Mouse (Mus musculus): ENCODE measurements around the gene Cacna1e.

The Cacna1e gene

DNA sequence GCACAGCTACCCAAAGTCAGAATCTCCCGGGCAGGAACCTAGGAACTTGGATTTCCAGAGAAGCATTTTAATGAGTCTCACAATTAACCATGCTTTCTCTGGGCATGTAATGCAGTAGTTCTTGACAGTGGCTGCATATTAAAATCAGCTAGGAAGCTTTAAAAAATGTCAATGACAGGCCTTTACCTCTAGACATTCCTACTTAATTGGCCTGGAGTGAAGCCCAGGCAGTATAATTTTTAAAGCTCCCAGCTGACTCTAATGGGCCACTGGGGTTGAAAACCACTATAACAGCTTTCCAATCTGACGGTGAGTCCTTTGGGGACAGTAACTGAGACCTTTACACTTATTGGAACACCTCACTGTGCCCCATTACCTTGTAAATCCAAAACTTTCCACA, 251.4 kb downstream of the Cacna1e start:
- DNase-seq (ENCODE audit: low spot score in 2 of 2): no peak

DNA sequence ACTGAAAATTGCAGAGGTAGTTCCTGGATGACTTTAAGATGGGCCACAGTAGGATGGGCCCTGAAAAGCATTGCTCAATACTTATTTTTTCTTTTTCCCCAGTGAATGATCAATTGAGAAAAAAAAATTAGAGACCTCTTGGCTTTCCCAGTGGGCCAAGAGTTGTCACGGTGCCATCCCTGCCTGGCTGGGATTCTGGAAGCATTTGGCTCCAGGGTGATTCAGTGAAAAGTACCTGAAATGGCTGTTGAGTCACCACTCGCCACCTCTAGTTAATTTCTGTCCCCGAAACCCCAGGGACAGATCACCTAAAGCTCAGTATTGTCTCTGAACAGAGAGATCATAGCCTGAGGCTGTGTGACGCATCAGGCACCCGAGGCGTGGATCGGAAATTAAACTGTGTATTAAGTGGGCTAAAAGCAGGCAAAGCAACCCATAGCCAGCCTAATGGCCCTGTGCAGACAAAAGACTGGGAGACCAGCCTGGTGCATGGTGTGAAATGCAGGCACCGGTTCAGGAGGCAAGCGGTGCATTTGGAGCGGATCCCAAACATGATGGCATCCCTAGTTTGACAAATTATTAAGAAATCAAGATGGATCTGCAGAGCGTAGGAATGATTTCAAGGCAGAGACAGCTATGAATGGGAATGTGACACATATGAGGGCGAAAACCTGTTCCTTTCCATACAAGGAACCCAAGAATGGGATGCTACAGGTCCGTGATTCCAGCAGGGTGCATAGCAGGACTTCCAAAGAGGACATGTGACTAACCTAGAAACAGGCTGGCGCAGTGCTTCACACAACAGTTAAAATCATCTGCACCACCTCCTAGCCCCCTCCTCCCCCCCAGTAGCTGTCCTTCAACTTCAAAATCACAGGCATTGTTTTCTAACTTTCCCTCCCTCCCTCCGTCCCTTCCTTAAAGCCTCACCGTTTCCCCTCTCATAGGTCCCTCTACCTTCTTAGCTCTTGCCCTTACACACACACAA, 261.3 kb downstream of the Cacna1e start:
- DNase-seq (ENCODE audit: low spot score in 2 of 2): no peak

DNA sequence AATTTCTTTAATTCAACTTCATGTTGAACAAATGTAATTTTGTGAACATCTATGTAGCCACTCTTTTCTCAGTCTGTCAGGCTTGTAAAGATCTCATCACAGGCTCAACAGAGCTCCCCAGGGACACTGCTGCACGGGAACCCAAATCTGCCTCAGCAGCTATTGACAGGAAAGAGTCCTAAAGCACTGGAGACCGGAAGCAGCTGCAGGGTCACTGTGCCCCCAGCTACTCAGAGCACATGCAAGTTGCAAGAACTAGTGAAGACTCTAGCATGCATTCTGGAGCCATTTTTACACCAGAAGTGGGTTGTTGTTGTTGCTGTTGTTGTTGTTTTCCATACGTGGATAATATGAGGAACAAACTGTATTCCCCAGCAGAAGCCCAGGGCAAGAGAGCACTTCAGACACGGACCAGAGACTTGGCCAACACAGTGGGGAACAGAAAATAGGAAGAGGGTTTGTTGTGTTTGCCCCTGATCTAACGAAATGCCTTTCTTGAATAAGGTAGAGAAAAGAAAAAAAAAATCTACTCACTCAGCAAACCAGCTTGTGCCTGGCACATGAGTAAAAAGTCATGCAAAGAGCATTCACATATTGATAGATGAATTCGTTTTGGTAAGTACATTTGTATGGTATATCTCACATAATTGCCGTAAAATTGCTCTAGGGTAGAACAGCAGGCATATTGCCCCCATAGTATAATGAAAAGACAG, 266.4 kb downstream of the Cacna1e start:
- no peak for DNase-seq (ENCODE audit: low spot score in 2 of 2)

DNA sequence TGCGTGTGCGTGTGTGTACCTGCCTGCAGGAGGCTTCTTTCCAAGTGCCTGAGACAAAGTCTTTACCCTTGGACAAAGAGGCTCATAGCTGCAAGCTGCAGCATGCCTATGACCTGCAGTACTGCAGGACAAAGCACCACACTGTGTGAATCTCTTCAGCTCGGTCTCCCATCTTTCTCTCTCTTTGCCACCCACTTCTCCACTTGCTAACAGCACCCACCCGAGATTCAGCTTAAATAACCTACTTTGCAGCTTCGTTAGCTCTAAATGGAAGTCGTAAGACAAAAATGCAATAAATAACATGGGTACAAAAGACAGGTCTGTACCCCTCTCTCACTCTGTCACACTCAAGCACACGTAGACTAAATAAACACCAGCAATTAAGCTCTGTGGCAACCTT, 268.5 kb downstream of the Cacna1e start:
- peak in 1 of 2 experiments; percentile 35 for DNase-seq (ENCODE audit: low spot score in 2 of 2)

DNA sequence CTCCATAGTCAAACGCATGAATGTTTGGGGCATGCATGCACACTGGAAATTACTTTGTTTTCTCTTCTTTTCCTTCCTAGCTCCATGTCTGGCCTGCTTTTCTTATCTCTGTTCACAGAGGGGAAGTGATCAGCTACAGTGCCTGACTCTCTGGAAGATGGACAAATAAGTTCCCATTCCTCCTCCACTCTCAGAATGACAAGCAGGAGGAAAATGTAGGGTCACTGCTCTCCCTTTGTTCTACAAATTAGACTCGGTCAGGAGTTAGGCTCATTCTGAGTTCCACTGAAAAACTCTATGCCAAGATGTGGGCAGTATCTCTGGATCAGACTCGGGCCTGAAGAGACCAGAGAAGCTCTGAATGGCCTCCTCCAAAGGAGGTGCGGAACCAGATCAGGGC, 275.8 kb downstream of the Cacna1e start:
- DNase-seq (ENCODE audit: low spot score in 2 of 2): no peak

DNA sequence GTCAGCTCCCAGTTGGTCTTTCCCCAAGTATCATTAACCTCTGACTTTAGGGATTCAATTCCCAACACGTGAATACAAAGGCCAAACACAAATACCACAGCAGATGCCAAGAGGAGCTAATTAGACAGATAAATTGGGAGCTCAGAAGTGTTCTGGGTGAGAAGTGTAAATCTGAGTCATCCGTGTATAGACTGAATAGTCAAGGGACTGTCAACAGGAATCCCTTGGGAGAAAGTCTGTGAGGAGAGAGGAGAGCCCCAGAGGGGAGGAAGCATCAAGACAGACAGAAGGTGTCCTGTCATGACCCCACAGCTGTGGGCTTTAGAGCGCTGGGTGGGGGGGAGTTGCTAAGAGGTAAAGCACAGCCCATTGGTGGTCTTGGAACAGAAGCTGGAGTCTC, 276.9 kb downstream of the Cacna1e start:
- DNase-seq (ENCODE audit: low spot score in 2 of 2): no peak

DNA sequence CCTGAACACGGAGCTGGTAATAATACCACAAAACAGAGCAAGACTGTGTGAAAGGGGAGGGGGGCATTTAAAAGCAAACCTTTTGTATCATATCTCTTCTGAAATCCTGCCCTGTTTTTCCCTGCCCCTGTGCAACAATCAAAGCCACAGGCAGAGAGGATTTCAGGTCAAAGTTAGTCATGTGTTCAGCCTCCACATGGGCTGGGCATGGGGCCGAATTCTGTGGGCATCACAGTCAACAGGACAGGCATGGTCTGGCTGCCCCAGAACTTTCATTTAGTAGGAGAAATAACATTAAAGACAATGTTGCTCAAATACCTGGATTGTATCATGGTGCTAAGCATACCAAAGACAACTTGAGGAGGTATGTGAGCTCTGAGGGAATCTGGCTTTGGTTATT, 278.7 kb downstream of the Cacna1e start:
- DNase-seq (ENCODE audit: low spot score in 2 of 2): no peak

DNA sequence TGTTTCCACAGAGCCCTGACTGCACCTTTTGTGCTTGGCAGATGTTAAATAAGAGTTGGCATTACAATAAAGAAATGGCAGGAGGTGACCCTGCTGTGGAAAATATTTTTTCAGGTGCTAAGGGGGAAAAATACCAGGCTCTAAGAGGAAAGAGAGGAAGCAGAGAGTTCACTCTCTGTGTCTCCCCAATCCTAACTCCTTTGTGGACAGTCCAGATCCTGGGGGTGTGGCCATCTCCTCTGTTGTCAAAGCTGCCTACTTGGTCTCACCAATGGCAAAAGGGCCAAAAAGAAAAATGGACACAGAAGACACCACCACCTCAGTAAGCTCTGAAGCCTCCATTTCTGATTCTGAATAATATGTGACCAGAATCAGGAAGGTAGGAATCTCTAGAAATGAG, 280.5 kb downstream of the Cacna1e start:
- DNase-seq (ENCODE audit: low spot score in 2 of 2): no peak

DNA sequence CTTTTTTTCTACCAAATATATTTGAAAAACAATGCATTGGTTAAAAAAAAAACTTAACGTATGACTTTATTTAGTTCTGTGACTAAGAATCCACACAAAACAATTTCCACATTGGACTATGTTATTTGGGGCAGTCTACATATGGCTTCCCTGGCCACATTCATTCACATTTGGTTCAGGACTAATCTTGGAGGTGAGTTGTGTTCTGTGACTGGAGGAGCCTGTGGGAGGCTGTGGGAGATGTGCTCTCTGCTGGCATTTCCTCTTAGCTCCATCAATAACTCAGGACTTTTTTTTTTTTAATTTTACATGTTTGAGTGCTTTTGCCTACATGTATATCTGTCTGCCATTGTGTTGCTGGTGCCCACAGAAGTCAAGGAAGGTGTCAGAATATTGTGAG, 281.8 kb downstream of the Cacna1e start:
- no peak for DNase-seq (ENCODE audit: low spot score in 2 of 2)

DNA sequence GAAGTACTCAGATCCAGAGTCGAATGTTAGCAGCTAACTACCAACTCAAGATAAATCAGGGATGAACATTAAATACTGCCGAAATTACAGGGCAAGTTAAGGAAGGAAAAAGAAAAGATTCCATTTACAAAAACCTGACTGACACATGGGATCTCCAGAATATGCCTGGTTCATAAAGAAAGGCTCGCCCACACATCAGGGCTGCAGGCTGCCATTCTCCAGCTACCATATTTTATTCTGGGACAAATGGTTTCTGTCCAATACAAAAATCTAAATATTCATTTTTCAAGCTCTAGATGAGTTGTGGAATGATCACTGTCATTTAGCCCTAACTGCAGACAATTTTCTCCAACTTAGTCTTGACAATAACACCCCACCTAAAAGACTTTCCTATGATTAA, 301.8 kb downstream of the Cacna1e start:
- DNase-seq (ENCODE audit: low spot score in 2 of 2): no peak

DNA sequence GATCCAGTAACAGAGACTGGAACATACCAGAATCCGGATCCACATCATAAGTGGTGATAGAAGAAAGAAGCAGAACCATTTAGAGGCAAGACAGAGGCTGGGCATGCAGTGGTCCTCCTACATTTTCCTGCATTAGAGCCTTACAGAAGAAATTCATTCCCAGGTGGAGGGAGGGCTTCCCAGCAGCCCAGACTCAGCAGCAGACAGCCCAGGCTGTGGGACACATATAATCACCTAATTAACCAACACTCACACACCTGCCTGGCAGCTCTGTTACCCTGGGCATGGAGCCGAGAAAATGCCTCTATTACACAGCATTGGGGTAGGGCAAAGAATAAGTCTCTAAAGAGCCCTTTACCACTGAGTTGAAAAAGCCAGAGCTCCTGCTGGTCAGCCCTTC, 304.4 kb downstream of the Cacna1e start:
- DNase-seq (ENCODE audit: low spot score in 2 of 2): no peak

DNA sequence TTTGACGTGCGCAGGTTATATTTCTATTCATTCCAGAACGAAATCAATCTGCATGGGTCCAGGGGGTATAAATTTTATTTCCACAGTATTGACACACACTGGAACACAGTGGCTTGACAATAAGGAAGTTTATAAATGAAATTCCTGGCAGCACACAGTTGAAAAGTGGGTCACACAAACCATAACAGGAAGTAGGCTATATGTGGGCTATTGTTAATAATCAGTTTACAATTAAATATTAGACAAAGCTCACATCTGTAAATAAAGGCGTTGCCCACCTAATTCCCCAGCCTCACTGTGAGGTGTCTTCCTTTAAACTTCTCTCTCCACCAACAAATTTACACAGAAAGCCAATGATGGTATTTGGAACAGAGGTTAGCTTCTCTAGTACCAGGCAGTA, 305.6 kb downstream of the Cacna1e start:
- DNase-seq (ENCODE audit: low spot score in 2 of 2): no peak

DNA sequence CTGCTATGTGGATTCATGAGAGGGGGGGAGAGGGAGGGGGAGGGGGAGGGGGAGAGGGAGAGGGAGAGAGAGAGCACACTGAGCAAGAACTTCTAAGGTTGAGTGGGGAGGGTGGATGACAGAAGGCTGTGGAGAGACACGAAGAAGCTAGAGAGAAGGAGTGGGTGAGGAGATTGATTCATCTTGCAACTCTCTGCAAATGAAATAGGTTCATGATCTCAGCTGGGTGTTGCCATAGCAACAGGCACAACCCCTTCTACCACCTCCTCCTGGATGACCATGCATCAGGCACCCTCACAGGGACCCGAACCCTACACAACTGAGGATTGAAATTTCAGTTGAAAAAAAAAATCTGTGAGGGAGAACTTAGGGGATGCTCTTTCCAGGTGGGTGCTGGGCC, 307.9 kb downstream of the Cacna1e start:
- DNase-seq (ENCODE audit: low spot score in 2 of 2): peak; percentile 60 to 66

DNA sequence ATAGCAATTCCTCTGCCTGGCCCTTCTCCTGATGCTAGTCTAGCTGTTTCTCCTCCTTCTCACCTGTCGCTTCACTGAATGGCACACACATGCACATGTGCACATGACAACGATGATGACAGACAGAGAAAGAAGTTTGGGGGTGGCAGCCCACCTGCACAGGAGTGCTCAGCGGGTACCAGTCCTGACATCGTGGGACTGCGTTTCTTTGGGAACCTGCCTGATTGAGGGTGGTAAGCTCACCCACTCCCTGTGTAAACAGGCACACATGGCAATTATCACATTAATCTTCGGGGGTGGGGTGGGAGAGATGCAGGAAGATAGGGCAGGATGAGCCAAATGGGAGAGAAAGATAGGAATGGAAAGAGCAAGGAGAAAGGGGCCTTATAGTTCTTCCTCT, 318.3 kb downstream of the Cacna1e start:
- DNase-seq (ENCODE audit: low spot score in 2 of 2): no peak

DNA sequence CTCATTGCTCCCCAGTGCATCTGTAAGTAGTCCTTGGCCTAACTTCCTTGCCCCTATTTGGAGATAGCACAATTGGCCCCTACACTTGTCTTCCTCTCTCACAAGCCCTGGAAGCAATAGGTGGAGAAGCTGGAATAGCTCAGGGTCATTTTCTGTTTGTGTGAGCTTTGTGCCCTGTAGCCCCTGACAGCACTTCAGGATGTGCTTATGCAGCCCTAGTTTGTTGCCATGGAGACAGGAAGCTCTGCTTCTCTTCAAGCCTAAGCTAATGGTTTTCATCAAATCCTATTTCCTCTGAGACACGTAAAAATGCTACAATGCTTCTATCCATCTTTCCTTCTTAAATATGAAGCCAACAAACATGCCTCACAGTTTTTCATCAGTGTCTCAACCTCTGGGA, 328.5 kb downstream of the Cacna1e start:
- no peak for DNase-seq (ENCODE audit: low spot score in 2 of 2)

DNA sequence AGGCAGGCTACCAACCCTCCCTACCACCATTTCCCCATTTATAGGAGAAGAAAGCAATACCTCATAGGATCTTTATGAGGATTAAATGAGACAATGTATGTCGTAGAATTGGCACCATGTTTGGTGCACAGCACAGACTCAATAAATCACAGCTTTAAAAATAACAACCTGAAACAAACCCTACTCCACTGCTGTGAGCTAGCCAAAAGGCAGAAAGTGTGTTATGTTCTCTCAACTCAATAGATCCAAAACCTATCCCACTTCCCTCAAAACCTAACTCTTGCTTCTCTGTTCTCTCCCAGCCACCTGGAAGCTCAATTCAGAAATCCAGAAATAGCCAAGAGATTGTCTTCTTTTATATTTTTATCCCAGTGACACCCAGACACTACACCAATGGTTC, 331.2 kb downstream of the Cacna1e start:
- no peak for DNase-seq (ENCODE audit: low spot score in 2 of 2)

DNA sequence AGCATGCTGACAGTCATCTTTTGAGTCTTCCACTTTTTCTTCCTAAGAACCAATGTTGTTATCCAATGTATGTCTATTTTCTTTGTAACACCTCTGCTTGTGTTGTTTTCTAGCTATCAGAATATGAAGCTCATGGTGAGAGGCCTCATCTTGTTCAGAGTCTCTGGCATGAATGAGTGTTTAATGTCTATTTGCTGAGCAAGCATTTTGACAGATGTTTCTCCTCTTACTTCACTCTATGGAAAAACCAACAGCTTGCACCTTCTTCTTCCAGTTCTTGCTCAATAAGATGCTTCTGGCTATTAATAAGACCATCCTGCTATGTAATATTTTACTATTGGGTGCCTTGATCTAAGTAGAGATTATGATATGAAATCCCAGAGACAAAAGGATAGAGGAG, 346.9 kb downstream of the Cacna1e start:
- no peak for DNase-seq (ENCODE audit: low spot score in 2 of 2)

DNA sequence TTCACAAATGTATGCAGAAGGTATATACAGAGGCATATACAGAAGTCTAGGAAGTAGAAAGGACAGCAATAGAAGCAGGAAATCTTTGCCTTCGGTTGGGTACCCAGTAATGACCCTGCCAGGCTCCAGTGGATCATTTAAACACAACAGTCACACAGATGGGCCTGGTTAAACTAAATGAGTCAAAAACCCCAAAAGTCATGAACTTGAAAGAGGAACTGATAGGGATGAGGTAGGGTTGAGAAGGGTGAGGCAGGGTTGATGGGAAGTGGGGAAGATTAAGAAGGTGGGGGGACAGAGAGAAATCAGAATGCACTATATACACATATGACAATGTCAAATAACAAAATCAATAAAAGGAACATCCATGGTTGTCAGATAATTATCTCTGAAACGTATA, 347.5 kb downstream of the Cacna1e start:
- DNase-seq (ENCODE audit: low spot score in 2 of 2): no peak

DNA sequence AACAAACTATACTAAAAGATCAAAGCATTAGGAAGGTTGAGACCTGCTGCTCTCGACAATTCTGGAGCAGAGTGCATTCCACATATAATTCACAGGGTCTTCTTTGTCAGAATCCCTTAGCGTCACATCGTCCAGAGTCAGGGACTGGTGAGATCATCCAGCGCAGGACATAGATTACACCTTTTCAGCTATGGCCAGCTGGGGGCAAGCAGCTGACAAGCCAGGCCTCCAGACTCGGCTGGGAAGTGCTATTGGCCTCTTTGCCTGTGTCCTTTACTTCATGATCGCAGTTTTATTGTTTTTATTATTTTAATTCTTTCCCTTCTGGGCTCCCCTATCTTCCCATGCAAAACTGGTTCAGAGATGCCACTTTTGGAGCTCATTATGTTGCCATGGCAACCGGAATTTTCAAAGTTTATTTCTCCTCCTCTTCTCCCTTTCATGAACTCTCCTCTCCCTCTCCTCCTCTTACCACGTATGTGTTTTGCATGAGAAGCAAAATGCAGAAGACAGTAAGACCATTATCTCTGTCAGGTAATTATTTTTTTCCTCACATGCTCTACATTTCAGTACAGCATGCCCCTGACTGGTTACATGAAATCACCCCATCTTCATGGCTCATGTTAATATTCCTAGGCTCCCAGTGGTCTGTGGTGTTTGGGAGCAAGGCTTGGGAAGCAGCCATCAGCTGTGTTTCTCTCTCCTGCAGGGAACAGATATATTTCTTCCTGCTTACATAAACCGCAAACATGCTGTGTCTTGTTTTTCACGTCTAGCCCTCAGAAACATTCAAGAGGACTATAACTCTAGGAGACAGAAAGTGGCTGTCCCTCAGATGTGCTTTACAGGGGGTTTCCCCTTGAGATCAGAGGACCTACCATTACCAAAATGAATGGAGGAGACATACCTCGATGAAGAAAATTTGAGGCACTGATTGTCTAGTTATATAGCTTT, 351.0 kb downstream of the Cacna1e start:
- peak; percentile 40 to 48 for DNase-seq (ENCODE audit: low spot score in 2 of 2)

DNA sequence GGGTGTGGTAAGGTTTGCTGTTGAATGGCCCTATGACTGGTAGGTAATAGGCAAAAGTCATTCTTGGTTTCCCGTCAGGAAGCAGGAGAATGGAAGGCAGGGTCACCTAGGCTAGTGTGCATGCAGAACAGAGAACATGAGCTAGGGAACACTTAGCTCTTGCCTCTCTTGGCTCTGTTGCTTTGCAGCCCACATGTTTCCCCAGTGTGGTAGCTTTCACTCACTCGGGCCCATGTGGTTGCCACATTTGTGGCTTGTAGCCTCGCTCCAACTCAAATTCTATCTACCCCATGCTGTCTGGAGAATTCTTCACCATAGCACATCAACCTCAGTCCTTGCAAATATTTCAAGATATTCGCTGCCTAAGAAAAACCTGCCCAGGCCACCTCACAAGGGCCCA, 354.6 kb downstream of the Cacna1e start:
- DNase-seq (ENCODE audit: low spot score in 2 of 2): no peak

DNA sequence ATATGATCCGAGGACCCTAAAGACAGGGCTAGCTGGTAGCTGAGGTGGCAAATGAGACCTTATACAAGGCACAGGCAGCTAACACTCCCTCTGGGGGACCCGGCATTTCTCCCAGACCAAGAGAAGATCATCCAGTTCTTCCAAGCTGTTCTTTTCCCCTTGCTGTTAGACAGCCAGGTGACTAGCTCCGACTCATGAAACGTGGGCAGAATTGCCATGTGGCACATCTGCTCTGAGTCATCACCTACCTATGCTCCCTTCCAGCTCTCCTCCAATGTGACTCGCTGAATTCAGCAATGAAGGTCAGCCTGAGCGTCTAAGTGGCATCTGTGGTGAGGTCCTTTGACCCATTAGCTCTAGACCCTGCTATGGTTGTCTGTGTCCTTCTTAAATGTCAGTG, 355.5 kb downstream of the Cacna1e start:
- peak; percentile 23 to 38 for DNase-seq (ENCODE audit: low spot score in 2 of 2)

DNA sequence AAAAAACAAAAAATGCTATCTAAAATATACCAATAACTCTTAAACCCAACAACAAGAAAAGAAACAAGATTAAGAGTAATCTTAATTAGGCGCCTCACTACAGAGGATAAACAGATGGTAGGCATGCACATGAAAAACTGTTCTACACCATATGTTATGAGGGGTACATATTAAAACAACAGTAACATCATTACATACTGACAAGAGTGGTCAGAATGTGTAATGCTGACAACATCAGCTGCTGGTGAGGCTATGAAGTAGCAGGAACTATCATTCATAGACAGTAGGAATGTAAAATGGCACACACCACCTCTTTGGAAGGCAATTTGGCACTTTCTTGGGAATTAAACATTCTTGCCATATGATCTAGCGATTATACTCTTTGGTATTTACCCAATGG, 363.6 kb downstream of the Cacna1e start:
- no peak for DNase-seq (ENCODE audit: low spot score in 2 of 2)

All from right cerebral cortex, adult 2 months (tissue).